Mouse (Mus musculus): Measurements from ENCODE around the gene Tnnt3.

Tnnt3 gene

DNA sequence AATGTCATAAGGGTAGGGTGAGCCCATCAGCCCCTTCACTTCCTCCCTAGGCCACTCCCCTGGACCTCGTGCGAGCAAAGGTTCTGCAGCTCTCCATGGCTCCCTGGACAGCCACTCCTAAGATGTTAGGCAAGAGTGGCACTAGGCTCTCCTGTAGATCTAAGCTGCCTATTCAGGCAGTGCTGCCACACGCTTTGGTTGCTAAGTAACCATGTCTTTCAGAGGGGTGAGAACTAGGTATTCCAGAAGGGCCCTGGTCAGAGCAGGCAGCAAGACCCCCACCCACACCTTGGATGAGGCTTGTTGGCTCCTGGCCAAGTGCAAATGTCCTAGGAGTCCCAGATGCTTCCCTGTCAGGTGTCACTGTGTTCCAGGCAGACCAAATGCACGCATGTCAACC is 7.9 kb downstream of the Tnnt3 start:
- in situ Hi-C loops (cut with MboI) = no loop called here

DNA sequence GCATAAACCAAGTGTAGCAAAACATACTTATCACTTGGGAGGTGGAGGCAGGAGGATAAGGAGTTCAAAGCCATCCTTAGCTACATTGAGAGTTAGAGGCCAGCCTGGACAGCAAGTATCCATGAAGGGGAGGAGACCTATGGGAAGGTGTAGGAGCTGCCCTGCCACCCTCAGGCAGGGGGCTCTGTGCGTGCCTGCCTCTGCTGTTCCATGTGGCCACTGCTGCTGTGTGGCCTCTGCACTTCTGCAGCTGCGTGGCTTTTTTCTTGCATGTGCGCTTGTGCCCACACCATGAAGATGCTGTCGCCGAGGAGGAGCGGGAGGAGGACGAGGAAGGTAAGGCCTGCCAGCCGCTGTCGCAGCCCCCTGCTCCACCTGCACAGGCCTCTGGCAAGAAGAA is 8.8 kb downstream of the Tnnt3 start:
- in situ Hi-C loops (cut with MboI) = no loop called here

DNA sequence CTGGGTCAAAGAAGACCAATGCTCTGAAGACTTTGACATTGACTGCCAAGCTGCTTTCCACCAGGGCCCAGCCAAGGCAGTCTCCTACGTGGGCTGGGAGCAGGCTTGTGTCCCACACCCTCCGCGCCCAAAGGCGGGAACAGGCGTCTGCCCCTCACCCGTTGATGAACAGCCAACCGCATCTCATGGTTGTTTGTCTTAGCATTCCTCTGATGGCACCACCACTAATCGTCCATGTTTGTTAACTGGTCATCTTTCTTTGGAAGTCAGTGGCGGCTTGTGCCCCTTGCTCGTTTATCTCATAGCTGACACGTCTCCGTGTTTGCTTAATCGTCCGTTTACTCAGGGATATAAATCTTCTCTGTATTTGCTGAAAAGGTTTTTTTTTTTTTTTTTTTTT is 10.9 kb downstream of the Tnnt3 start:
- in situ Hi-C loops (cut with MboI) = no loop called here

GRCm38 (mm10) chr7:142510021-142510777 is 11.6 kb downstream of the Tnnt3 start:
- in situ Hi-C loops (cut with MboI) = no loop called here

- in situ Hi-C loops (cut with MboI) = no loop called here
Observed at GRCm38 (mm10) chr7:142514048-142514447, 15.4 kb downstream of the Tnnt3 start.

DNA sequence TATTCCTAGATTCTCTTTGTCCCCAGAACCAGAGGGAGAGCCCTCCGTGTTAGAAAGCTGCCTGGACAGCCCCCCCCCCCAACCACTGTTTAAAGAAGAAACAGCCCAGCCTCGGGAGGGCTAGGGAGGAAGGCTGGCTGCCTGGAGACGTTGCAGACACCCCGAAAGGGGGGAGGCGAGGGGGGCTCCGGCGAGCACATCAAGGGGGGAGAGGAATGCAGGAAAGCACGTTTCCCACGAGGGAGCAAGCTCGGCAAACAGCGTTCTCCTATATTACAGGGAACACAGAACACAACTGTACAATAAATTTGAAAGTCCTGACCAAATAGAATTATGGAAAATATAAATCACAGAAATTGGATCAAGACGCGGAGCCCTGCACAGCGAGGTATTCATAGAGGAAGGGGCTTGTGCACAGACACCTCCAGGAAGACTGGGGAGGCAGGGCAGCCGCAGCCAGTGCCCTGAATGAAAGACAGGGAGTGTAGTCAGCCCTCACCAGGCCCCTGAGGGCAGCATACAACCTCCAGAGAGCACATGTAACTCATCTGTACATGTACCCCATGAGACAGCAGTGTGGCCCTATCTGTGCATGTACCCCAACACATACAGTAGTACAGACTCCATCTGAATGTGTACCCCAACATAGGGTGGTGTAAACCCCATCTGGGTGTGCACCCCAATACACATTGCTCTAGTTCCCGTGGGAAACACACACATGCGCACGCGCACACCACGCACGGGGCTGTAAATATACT is 17.8 kb downstream of the Tnnt3 start:
- in situ Hi-C loops (cut with MboI) = no loop called here

GRCm38 (mm10) chr7:142517531-142517930 is 18.9 kb downstream of the Tnnt3 start:
- in situ Hi-C loops (cut with MboI) = no loop called here

- in situ Hi-C loops (cut with MboI) = no loop called here
Observed at GRCm38 (mm10) chr7:142520331-142520730, 21.7 kb downstream of the Tnnt3 start.

GRCm38 (mm10) chr7:142522352-142522751 is 23.7 kb downstream of the Tnnt3 start:
- in situ Hi-C loops (cut with MboI) = no loop called here

DNA sequence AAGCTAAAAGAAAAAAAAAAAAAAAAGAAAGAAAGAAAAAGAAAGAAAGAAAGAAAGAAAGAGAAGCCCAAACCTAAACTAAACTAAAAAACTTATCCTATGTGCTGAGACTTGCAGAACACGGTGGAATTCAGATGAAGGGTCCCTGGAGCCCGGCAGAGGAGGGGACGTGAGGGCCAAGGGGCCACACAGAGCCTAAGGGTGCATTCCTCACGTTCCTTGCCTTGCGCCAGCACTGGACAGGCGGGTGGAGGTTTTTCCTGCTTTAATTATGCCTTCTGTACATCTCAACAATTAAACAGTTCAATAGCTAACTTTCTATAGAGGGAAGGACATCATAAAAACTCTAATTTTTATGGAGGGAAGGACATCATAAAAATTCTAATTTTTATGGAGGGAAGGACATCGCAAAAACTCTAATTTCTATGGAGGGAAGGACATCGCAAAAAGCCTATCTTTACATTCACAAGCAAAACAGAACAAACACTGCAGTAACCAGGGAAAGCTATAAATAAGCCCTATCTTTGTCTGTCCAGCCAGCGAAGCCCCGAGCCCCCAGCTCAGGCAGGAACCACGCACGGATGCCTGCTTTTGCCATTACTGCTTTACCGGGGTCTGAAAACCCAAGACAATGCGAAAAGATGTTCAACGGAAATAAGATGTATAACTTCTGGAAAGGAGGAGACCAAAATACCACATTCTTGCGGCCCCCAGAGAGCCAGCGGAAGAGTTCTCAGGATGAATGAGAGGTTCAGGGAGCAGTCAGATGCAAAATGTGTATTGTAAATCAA is 24.8 kb downstream of the Tnnt3 start:
- in situ Hi-C loops (cut with MboI) = no loop called here

GRCm38 (mm10) chr7:142525342-142526178 is 26.9 kb downstream of the Tnnt3 start:
- in situ Hi-C loops (cut with MboI) = loop anchor here (5.0 kb wide), 1 partner anchor 78 kb away; no protein-coding TSS in a partner anchor

GRCm38 (mm10) chr7:142529350-142529749 is 30.7 kb downstream of the Tnnt3 start:
- in situ Hi-C loops (cut with MboI) = loop anchor here (5.0 kb wide), 1 partner anchor 82 kb away; no protein-coding TSS in a partner anchor

GRCm38 (mm10) chr7:142531973-142532521 is 33.4 kb downstream of the Tnnt3 start:
- in situ Hi-C loops (cut with MboI) = no loop called here

DNA sequence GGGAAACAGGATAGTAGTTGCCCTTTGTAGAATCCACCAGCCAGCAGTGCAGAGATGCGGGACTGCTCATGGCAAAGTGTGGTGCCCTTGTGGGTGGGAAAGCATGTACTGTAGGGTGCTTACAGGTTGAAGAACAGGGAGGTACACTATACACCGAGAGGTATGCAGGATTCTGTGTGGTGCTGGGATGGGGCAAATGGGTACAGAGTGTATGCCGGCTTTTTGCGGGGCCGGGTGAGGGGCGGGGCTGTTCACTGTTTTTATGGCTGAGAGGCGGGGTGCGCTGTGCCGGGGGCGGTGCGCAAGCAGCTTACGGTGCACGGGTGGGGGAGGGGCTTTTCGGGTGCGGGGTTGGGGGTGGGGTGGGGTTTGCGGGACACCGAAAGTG is 34.0 kb downstream of the Tnnt3 start, which contains the start of gene Mrpl23:
Gene Mrpl23, plus strand, starts transcription at position 16 of the 388 bp plus-strand sequence.
- in situ Hi-C loops (cut with MboI) = no loop called here

DNA sequence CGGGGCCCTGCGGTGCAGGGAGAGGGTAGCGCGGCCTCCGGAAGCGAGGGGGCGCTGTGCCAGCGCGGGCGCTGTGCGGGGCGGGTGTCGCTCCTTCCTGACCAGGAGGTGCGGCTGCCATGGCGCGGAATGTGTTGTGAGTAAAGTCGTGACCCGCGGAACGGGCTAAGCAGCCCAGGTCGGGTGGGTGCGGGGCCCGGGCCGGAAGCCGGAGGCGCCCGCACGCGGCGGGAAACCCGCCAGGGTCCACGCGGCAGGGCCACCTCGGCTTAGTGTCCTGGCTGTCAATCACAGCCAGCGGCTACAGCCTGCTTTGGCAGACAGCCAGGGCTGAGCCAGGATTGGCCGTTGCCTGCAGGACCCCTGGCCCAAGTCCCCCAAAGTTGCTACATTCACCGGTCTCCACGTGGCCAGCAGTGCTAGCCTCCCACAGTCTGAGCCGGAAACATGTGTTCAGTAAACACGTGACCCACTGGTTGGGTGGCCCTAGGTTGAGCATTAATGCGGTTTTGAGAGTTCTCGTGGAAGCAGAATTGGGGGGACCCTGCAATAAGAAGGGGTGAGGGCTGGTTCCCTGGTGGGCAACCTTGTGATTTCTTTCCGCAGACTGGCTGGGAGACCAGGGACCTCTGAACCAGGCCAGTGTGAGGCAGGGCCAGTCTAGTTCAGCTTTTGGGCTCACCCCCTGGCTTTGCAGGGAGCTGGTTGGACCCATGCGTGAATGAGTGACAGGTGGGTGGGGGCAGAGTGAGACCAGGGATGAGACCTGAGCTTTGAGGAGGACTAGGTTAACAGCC is 34.6 kb downstream of the Tnnt3 start:
- in situ Hi-C loops (cut with MboI) = no loop called here

GRCm38 (mm10) chr7:142535116-142535515 is 36.5 kb downstream of the Tnnt3 start:
- in situ Hi-C loops (cut with MboI) = no loop called here

GRCm38 (mm10) chr7:142535832-142536231 is 37.2 kb downstream of the Tnnt3 start:
- in situ Hi-C loops (cut with MboI) = no loop called here

DNA sequence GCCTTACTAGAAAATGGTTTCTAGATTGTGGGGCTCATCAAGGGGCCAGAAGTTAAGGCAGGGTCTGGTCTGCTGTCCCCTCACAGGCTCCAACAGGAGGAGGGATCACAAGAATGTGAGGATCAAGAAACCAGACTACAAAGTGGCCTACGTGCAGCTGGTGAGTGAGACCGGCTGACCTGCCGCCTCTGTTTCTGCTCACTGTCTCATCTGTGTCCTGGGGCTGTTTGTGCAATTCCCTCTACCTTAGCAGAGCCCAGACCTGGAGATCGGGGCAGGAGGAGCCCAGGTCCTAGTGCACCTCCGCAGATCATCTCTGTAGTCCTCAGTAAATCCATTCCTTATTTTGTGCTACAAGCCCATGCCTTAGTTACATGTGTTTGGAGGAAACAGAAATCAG is 38.5 kb downstream of the Tnnt3 start:
- in situ Hi-C loops (cut with MboI) = no loop called here

- in situ Hi-C loops (cut with MboI) = no loop called here
Observed at GRCm38 (mm10) chr7:142537879-142538278, 39.2 kb downstream of the Tnnt3 start.

GRCm38 (mm10) chr7:142538291-142538690 is 39.7 kb downstream of the Tnnt3 start:
- in situ Hi-C loops (cut with MboI) = no loop called here
